Mouse (Mus musculus) cortical plate, adult 2 months (tissue): ENCODE data around the gene Tspan1.

ENCODE experiments used
- CTCF ChIP-seq: fragments of 200-500 bp; IDR thresholded peaks from 2 replicates; pipeline ENCODE4 v1.5.1; 2011; ENCODE audit warnings: mild to moderate bottlenecking, control low read depth, low read length; ENCODE audit not compliant: insufficient read depth; ENCODE audit errors: extremely low read depth
- POLR2A ChIP-seq: fragments of 200-500 bp; IDR thresholded peaks from 2 replicates; pipeline ENCODE4 v1.6.1; 2011; ENCODE audit warnings: mild to moderate bottlenecking, low read length, control low read depth; ENCODE audit not compliant: insufficient read depth; ENCODE audit errors: extremely low read depth

DNA sequence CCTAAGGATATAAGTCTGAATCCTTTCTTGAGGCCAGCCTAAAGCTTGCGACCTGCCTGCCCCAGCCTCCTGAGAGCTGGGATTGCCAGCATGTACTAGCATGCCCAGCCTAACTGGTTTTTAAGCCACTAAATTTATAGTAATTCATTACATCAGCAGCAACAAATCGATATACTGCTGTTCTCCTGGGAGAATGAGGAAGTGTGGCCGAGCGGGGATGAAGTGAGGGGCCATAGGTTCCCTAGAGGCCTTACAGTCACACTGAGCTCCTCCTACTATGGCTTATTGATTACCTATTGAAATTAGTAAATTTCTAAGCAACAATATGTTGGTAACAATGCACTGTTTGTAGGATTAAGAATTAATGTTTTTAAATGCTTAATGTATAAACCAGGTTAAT lies 34.3 kb downstream of the Tspan1 start:
- TF ChIP-seq CTCF (no peak), POLR2A (no peak)
